Mouse (Mus musculus) spleen, postnatal 36 days (tissue): ENCODE data around the gene Arhgef2.
"Not testable (repeated sequence)": the region's sequence is repeated elsewhere in the genome, so short reads cannot be mapped to it uniquely, and the experiment has no call there.

ENCODE experiments used
- DNase-seq, 2 experiments: peaks; one replicate each; pipeline ENCODE4 v3.0.0; 2022; ENCODE audit warnings: low spot score in 2 of 2, mixed read lengths in 1 of 2

Gene Arhgef2

GRCm38 (mm10) chr3:88591044-88591443, 14.7 kb upstream of the Arhgef2 start:
- no peak for DNase-seq

- peak; percentile 56 to 75 for DNase-seq
These were observed 13.6 kb upstream of the Arhgef2 start for GRCm38 (mm10) chr3:88591950-88592731.

- peak; percentile 72 to 73 for DNase-seq
These were observed 12.7 kb upstream of the Arhgef2 start for GRCm38 (mm10) chr3:88592942-88593576.

- no peak for DNase-seq
These were observed 11.7 kb upstream of the Arhgef2 start for GRCm38 (mm10) chr3:88593893-88594580.

GRCm38 (mm10) chr3:88596547-88596946, 9.2 kb upstream of the Arhgef2 start:
- not testable (repeated sequence) for DNase-seq

- DNase-seq = no peak
These were observed 3.3 kb upstream of the Arhgef2 start for GRCm38 (mm10) chr3:88602466-88602865.

GRCm38 (mm10) chr3:88603714-88604161, 2.0 kb upstream of the Arhgef2 start:
- DNase-seq = peak; percentile 58 to 68

- no peak for DNase-seq
These were observed 903 bp upstream of the Arhgef2 start for GRCm38 (mm10) chr3:88604863-88605262.

- DNase-seq = peak; percentile 83 to 86
These were observed 1.4 kb downstream of the Arhgef2 start for GRCm38 (mm10) chr3:88607065-88607757.

- DNase-seq = no peak
These were observed 2.0 kb downstream of the Arhgef2 start for GRCm38 (mm10) chr3:88607758-88608138.

- no peak for DNase-seq
These were observed 3.3 kb downstream of the Arhgef2 start for GRCm38 (mm10) chr3:88609066-88609465.

- no peak for DNase-seq
These were observed 8.7 kb downstream of the Arhgef2 start for GRCm38 (mm10) chr3:88614418-88614817.

GRCm38 (mm10) chr3:88615117-88615516, 9.4 kb downstream of the Arhgef2 start:
- DNase-seq = no peak

- DNase-seq = peak in 1 of 2 experiments; percentile 29
These were observed 10.2 kb downstream of the Arhgef2 start for GRCm38 (mm10) chr3:88615902-88616391.

GRCm38 (mm10) chr3:88616951-88617500, 11.3 kb downstream of the Arhgef2 start:
- no peak for DNase-seq

GRCm38 (mm10) chr3:88618074-88618871, 12.5 kb downstream of the Arhgef2 start:
- DNase-seq = no peak

GRCm38 (mm10) chr3:88619113-88620097, 13.6 kb downstream of the Arhgef2 start:
- DNase-seq = no peak

- no peak for DNase-seq
These were observed 14.6 kb downstream of the Arhgef2 start for GRCm38 (mm10) chr3:88620146-88620991.
